In genomic region chr9:41580067-41580466, GRCm38 (mm10) we compare ENCODE assay signal across 8 mouse cellular contexts.
DNase-seq lines count a peak whose midpoint lies in the region; ATAC-seq and TF ChIP-seq lines count a peak whose summit lies in the region.

No protein-coding gene starts in this region.

- peak overlapping the region; percentile 95 for H3K9ac ChIP-seq in hindbrain, embryonic 11.5 days (ENCODE audit: low read depth, low read length)
- peak overlapping the region; percentile 100 for H3K9ac ChIP-seq in midbrain, embryonic 14.5 days (replicated peaks; ENCODE audit: low read length)

- no peaks in the 10 kb centered on the region for H3K36me3 ChIP-seq in hindbrain, embryonic 11.5 days (ENCODE audit: control insufficient read depth, insufficient read depth, low read length)
- H3K36me3 ChIP-seq in midbrain, embryonic 14.5 days (ENCODE audit: control insufficient read depth, insufficient read depth, low read length), result no peaks in the 10 kb centered on the region

- peak overlapping the region; percentile 95 for H3K27ac ChIP-seq in cortical plate, adult 2 months (ENCODE audit: insufficient read depth, low read length)
- H3K27ac ChIP-seq in hindbrain, embryonic 11.5 days (ENCODE audit: low read depth, low read length), result peak overlapping the region; percentile 95
- peak overlapping the region; percentile 100 for H3K27ac ChIP-seq in midbrain, embryonic 14.5 days (replicated peaks; ENCODE audit: low read depth, low read length)

- peak; percentile 88 for DNase-seq in heart, adult 11 months
- DNase-seq in heart, adult 9 months (ENCODE audit: low spot score in 2 of 2), result no peak
- peak; percentile 60 for DNase-seq in hindbrain, embryonic 11.5 days (ENCODE audit: low spot score)
- DNase-seq in midbrain, embryonic 14.5 days, result peak; percentile 69
- no peak for DNase-seq in spleen, postnatal 10 days (ENCODE audit: low spot score in 2 of 2)
- DNase-seq in cerebellum, adult 9-10 months, result no peak
- DNase-seq in cerebellum, adult 8-10 months, result no peak

- H3K4me3 ChIP-seq in cortical plate, adult 2 months (ENCODE audit: insufficient read depth, low read length), result peak overlapping the region; percentile 99
- H3K4me3 ChIP-seq in hindbrain, embryonic 11.5 days (ENCODE audit: low read depth, low read length), result peak overlapping the region; percentile 70
- peak overlapping the region; percentile 83 for H3K4me3 ChIP-seq in midbrain, embryonic 14.5 days (replicated peaks; ENCODE audit: low read depth, low read length)

- H3K4me2 ChIP-seq in hindbrain, embryonic 11.5 days (replicated peaks; ENCODE audit: low read depth, low read length), result peak overlapping the region; percentile 63
- H3K4me2 ChIP-seq in midbrain, embryonic 14.5 days (ENCODE audit: low read length), result peak overlapping the region; percentile 81

- WGBS in hindbrain, embryonic 11.5 days, result 4% methylated on average over 4 of the region's 4 CpGs
- 1% methylated on average over 4 of the region's 4 CpGs for WGBS in midbrain, embryonic 14.5 days

- no peak for TF ChIP-seq POLR2A in cortical plate, adult 2 months (IDR thresholded peaks at IDR 0.05; ENCODE audit: extremely low read depth, insufficient read depth, low read length)

- TF ChIP-seq CTCF in cortical plate, adult 2 months (IDR thresholded peaks at IDR 0.05; ENCODE audit: extremely low read depth, insufficient read depth, low read length), result no peak

- no peaks in the 10 kb centered on the region for H3K27me3 ChIP-seq in hindbrain, embryonic 11.5 days (ENCODE audit: control insufficient read depth, insufficient read depth, low read length)
- H3K27me3 ChIP-seq in midbrain, embryonic 14.5 days (ENCODE audit: control insufficient read depth, insufficient read depth, low read length), result no peaks in the 10 kb centered on the region

- H3K4me1 ChIP-seq in cortical plate, adult 2 months (ENCODE audit: control insufficient read depth, insufficient read depth, low read length), result peaks cover 3% of the 10 kb centered on the region
- no peaks in the 10 kb centered on the region for H3K4me1 ChIP-seq in hindbrain, embryonic 11.5 days (replicated peaks; ENCODE audit: control insufficient read depth, insufficient read depth, low read length)
- H3K4me1 ChIP-seq in midbrain, embryonic 14.5 days (ENCODE audit: control insufficient read depth, insufficient read depth, low read length), result peaks cover 24% of the 10 kb centered on the region

- ATAC-seq in hindbrain, embryonic 11.5 days (ENCODE audit: low FRiP score), result peak; percentile 32
- ATAC-seq in midbrain, embryonic 14.5 days (ENCODE audit: low FRiP score, low TSS enrichment), result peak; percentile 4; the same call in 1 of the 2 replicates

- no peaks in the 10 kb centered on the region for H3K9me3 ChIP-seq in hindbrain, embryonic 11.5 days (ENCODE audit: control insufficient read depth, low read length)
- no peaks in the 10 kb centered on the region for H3K9me3 ChIP-seq in midbrain, embryonic 14.5 days (ENCODE audit: control insufficient read depth, low read length)

Comparison
In these comparisons a context has a peak if more than half of its experiments do, and no peak if none do; other contexts are left out.
1. DNase-seq: peak in heart, adult 11 months (single experiment), hindbrain, embryonic 11.5 days (single experiment) and midbrain, embryonic 14.5 days (single experiment); none in heart, adult 9 months (0 of 2), spleen, postnatal 10 days (0 of 2), cerebellum, adult 9-10 months (single experiment) and cerebellum, adult 8-10 months (single experiment).
2. Peak in every context shown above with its lines, with median percentiles within 50 percentile points of each other: H3K27ac ChIP-seq and H3K4me3 ChIP-seq.